Mouse (Mus musculus): ENCODE measurements around the gene Atp5d. TPM values are rescaled to one million over a fixed set of nuclear protein-coding genes. Genes with fewer than 3 reads are reported as not detected.
A peak's percentile ranks its signal among the peaks of the same experiment; 100 is the strongest.

Gene Atp5d
- polyA plus RNA-seq, 1 experiment from 2014 or later, result 529 TPM

DNA sequence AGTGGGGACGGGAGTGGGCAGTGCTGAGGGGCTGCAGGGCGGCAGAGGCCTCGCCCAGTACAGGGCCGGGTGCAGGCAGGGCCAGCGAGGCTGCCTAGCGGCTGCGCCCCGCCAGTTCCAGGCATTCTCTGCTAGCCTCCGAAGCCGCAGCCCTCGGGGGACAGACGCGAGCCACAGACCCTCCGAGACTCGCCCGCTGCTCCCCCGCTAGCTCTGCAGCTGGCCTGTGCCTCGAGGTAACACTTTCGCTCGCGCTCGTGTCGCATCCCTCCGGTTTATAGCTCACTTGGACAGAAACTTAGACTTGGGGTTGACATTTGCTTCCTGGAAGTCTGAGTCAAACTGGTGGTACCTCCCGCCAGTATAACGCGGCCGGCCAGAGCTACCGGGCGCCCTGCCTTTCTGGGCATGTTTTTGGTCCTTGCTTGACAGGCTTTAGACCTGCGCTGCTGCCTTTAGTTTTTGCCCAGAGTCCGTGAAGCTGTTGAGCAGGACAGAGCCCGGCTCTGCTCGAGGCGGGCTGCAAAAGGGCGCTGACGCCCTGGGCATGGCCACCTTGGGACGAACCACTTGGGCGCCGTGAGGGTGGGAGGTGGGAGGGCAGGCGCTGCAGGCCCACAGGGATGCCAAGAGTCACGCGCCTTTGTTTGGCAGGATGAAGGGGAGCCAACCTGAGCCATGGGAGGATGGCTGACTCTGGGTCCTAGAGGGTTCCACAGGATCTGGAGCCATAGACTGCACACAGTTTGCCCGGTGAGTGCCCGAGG lies 33.5 kb downstream of the Atp5d start:
- TF ChIP-seq CTCF (IDR thresholded peaks at IDR 0.05; ENCODE audit: low read depth), result no peak
- H3K36me3 ChIP-seq (ENCODE audit: insufficient read depth), result peaks cover 35% of the 10 kb centered on the region
- H3K9ac ChIP-seq, result peak overlapping the region; percentile 62; the same call in 1 of the 2 replicates
- peak overlapping the region; percentile 67 for H3K4me2 ChIP-seq
- peaks cover 6% of the 10 kb centered on the region; the same call in 1 of the 2 replicates for H3K4me1 ChIP-seq (ENCODE audit: insufficient read depth)
- H3K27ac ChIP-seq (ENCODE audit: low read depth), result peak overlapping the region; percentile 84
- no peak for ATAC-seq (ENCODE audit: insufficient read depth)
- peak overlapping the region; percentile 50 for H3K4me3 ChIP-seq (ENCODE audit: low read depth, low read length)
- DNase-seq, result no peak
- H3K9me3 ChIP-seq (ENCODE audit: low read depth, low read length), result no peaks in the 10 kb centered on the region
- 85% methylated on average over 45 of the region's 45 CpGs for WGBS
- no peaks in the 10 kb centered on the region for H3K27me3 ChIP-seq (ENCODE audit: insufficient read depth, low read length)

DNA sequence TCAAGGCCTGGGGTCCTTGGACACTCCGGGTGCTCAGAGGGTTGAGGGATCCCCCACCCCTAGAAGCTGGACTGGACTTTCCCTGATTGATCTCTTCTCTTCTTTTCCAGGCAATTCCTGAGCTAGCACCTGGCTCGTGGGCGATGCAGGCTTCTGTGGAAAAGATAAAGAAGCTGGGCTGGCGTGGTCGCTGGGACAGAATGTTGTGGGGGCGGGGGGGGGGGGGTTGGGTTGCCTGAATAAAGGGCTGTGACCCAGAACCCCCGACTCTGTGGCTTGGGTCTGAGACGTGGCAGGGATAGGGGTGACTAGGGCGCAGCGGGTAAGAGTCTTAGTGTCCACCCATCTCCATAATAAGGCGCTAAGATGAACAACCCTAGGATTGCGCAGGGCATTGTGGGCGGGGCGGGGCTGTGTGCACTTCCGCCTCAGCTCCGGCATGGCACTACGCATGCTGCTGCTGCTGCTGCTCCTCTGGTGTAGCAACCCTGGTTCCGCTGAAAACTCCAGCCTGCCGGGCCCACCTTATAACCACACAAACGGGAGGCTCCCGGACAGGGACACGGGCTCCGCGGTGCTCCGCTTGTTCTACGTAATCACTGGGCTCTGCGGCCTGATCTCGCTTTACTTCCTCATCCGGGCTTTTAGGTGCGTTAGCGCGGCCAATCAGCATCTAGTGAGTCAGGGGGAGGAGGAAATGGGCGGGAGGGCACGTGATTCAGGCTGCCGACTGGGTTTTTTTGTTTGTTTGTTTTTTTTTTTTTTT lies 34.3 kb downstream of the Atp5d start, which contains the start of gene 1600002K03Rik:
1600002K03Rik (plus strand) TSS at position 418 of the 766 bp plus-strand sequence.
- Histone ChIP-seq H3K27ac (ENCODE audit: low read depth) (peak within 1 kb of the TSS; percentile 84), H3K4me3 (ENCODE audit: low read depth, low read length) (peak within 1 kb of the TSS; percentile 50), H3K27me3 (ENCODE audit: insufficient read depth, low read length) (no peaks in the 10 kb centered on the region), H3K9me3 (ENCODE audit: low read depth, low read length) (no peaks in the 10 kb centered on the region), H3K4me2 (peak within 1 kb of the TSS; percentile 67), H3K4me1 (ENCODE audit: insufficient read depth) (peaks cover 5% of the 10 kb centered on the region; the same call in 1 of the 2 replicates), H3K9ac (peak within 1 kb of the TSS; percentile 62), H3K36me3 (ENCODE audit: insufficient read depth) (peaks cover 35% of the 10 kb centered on the region)
- WGBS, result 7% methylated on average over 35 of the region's 35 CpGs
- DNase-seq (peak; percentile 95), ATAC-seq (ENCODE audit: insufficient read depth) (peak; percentile 75)
- TF ChIP-seq CTCF (IDR thresholded peaks at IDR 0.05; ENCODE audit: low read depth), result no peak

DNA sequence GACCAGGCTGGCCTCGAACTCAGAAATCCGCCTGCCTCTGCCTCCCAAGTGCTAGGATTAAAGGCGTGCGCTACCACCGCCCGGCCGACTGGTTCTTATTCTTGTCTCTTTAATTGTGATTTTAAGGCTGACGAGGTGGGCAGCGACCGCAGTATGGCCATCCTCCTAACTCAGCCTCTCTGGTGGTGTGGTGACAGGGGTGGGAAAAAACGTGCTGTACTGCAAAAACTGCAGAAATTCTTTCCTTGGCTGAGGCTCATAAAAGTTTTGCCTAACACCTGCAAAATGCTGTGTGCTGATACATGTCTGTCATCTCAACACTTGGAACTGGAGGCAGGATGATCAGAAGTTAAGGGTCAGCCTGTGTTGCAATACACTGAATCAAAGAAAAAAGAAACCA lies 34.9 kb downstream of the Atp5d start:
- H3K4me1 ChIP-seq (ENCODE audit: insufficient read depth), result peaks cover 5% of the 10 kb centered on the region; the same call in 1 of the 2 replicates
- 12% methylated on average over 10 of the region's 11 CpGs for WGBS

DNA sequence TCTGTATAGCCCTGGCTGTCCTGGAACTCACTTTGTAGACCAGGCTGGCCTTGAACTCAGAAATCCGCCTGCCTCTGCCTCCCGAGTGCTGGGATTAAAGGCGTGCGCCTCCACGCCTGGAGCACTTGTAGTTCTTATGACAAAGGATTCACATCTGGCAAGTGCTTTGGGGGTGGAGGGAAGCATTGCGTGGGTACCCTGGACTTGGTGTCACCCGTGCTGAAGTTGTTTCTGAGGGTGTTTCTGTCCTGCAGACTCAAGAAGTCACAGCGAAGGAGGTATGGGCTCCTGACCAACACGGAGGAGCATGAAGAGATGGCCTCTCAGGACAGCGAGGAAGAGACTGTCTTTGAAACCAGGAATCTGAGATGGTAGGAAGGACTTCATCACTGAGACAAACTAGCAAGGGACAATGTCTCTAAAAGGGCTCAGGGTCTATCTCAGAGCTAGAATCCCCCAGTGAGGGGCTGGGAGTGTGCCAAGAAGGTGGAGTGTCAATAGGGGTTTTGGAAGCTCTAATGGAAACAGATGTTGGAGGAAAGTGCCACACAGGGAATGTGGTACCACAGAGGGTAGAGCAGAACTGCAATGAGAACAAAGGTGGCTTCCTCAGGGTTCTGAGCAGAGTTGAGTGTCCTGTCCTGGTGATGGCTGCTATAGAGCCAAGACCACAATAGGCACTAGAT lies 35.7 kb downstream of the Atp5d start:
- DNase-seq (no peak), ATAC-seq (ENCODE audit: insufficient read depth) (no peak)
- no peak for TF ChIP-seq CTCF (IDR thresholded peaks at IDR 0.05; ENCODE audit: low read depth)
- Histone ChIP-seq H3K36me3 (ENCODE audit: insufficient read depth) (peaks cover 35% of the 10 kb centered on the region), H3K9me3 (ENCODE audit: low read depth, low read length) (no peaks in the 10 kb centered on the region), H3K4me3 (ENCODE audit: low read depth, low read length) (no peak overlapping the region), H3K27me3 (ENCODE audit: insufficient read depth, low read length) (no peaks in the 10 kb centered on the region), H3K4me1 (ENCODE audit: insufficient read depth) (no peaks in the 10 kb centered on the region), H3K9ac (no peak overlapping the region), H3K27ac (ENCODE audit: low read depth) (no peak overlapping the region), H3K4me2 (no peak overlapping the region)
- WGBS, result 84% methylated on average over 10 of the region's 10 CpGs

More for the DNA sequence above, 34.9 kb downstream of the Atp5d start:
- Histone ChIP-seq H3K9ac (peak overlapping the region; percentile 62), H3K27ac (ENCODE audit: low read depth) (no peak overlapping the region), H3K36me3 (ENCODE audit: insufficient read depth) (peaks cover 35% of the 10 kb centered on the region), H3K4me3 (ENCODE audit: low read depth, low read length) (peak overlapping the region; percentile 50), H3K4me2 (peak overlapping the region; percentile 67), H3K9me3 (ENCODE audit: low read depth, low read length) (no peaks in the 10 kb centered on the region), H3K27me3 (ENCODE audit: insufficient read depth, low read length) (no peaks in the 10 kb centered on the region)
- TF ChIP-seq CTCF (IDR thresholded peaks at IDR 0.05; ENCODE audit: low read depth), result no peak
- no peak for ATAC-seq (ENCODE audit: insufficient read depth)
- DNase-seq, result no peak

DNA sequence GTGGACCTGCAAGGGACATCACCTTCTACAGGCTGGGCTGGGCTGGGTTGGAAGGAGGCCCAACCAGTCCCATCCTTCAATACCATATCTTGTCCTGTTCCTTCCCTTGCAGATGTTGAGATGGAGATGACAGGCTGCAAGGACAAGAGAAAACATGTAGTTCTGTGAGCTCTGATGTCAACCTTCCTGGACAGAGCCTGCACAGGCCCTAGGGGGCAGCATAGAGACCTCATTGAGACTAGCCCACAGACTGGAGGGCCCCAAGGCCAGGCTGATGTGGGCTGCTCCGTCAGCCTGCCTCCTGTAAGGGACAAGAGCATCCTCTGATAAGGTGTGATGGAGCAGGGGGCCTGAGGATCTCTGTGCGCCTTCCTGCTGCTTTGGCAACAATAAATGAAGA lies 36.3 kb downstream of the Atp5d start:
- Histone ChIP-seq H3K4me3 (ENCODE audit: low read depth, low read length) (no peak overlapping the region), H3K27me3 (ENCODE audit: insufficient read depth, low read length) (no peaks in the 10 kb centered on the region), H3K4me1 (ENCODE audit: insufficient read depth) (no peaks in the 10 kb centered on the region), H3K36me3 (ENCODE audit: insufficient read depth) (peaks cover 30% of the 10 kb centered on the region), H3K4me2 (no peak overlapping the region), H3K9ac (no peak overlapping the region), H3K9me3 (ENCODE audit: low read depth, low read length) (no peaks in the 10 kb centered on the region), H3K27ac (ENCODE audit: low read depth) (no peak overlapping the region)
- WGBS, result 48% methylated on average over 2 of the region's 2 CpGs
- ATAC-seq (ENCODE audit: insufficient read depth) (no peak), DNase-seq (peak; percentile 73)
- peak; percentile 68 for TF ChIP-seq CTCF (IDR thresholded peaks at IDR 0.05; ENCODE audit: low read depth)

DNA sequence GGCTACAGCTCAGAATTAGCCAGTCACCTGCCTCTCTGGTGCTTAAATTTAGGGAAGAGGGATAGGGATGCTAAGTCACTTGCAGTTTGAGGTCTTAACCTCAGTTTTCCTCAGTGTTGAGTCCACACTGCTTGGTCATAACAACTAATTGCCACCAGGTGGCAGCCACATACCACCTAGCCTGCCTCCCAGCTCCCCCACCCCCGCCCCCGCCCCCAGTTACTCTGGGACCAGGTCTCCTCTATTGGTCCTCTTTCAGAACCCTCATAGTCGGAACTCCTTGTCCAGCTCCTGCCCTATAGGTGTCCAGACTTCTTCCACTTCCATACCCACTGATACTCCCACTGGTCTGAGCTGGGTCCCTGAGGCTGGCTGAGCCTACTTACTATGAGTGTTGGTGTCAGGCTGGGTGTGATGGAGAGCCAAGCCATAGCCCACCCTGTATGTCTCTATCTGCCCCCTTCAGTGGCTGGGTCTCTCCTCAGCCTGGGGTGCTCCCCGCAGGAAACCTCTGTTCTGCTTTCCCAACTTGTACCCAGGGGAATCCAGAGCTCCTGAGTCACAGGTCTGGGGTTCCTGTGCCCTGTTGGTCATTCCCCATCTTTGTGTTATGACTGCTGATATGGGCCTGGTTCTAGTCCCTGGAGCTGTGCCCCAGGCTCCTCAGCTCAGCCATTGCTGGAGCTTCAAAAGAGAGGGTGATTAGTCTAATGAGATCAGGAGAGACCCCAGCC lies 37.3 kb downstream of the Atp5d start:
- Histone ChIP-seq H3K27me3 (ENCODE audit: insufficient read depth, low read length) (no peaks in the 10 kb centered on the region), H3K4me1 (ENCODE audit: insufficient read depth) (no peaks in the 10 kb centered on the region; the same call in 1 of the 2 replicates), H3K27ac (ENCODE audit: low read depth) (no peak overlapping the region), H3K9me3 (ENCODE audit: low read depth, low read length) (no peaks in the 10 kb centered on the region), H3K4me2 (no peak overlapping the region), H3K9ac (no peak overlapping the region), H3K36me3 (ENCODE audit: insufficient read depth) (peaks cover 20% of the 10 kb centered on the region), H3K4me3 (ENCODE audit: low read depth, low read length) (no peak overlapping the region)
- DNase-seq (peak; percentile 74), ATAC-seq (ENCODE audit: insufficient read depth) (no peak)
- 28% methylated on average over 4 of the region's 4 CpGs for WGBS
- TF ChIP-seq CTCF (IDR thresholded peaks at IDR 0.05; ENCODE audit: low read depth), result peak; percentile 71
